Mouse (Mus musculus): Measurements from ENCODE around the gene Ccdc107.

- TF ChIP-seq POLR2A (IDR thresholded peaks at IDR 0.05; ENCODE audit: borderline replicate concordance, extremely low read depth, low read depth, low read length) (no peak), CTCF (IDR thresholded peaks at IDR 0.05; ENCODE audit: insufficient read depth, low read length) (no peak)
Observed at GRCm38 (mm10) chr4:43496587-43496986, 3.9 kb downstream of the Ccdc107 start.

Measured in lung, adult 2 months (tissue).